Mouse (Mus musculus): Measurements from ENCODE around the gene Angpt4.

DNA sequence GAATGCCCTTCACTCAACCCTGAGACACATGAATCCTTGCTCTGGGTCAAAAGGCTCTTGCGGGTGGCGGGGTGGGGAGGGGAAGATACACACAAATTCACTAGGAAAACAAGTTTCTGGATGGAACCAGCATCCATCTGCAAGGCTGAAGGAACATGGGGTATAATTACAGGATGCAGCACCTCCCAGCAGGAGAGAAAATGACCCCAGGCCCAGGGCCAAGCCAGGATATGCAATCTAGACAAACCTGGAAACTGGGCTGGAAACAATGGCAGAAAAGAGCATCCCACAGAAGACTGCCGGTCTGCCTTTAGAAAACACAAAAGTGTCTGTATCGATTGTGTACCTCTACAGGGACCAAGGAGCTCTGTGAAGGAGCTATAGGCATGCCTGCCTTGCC lies 7.1 kb upstream of the Angpt4 start:
- TF ChIP-seq JUND (conservative IDR thresholded peaks at IDR 0.05; ENCODE audit: low read depth, low read length) (no peak), EP300 (IDR thresholded peaks at IDR 0.05; ENCODE audit: low read length) (no peak), CTCF (conservative IDR thresholded peaks at IDR 0.05 in 1 of 2, IDR thresholded peaks at IDR 0.05 in 1 of 2; ENCODE audit: low read depth in 2 of 2, low read length in 2 of 2) (no peak), ZC3H11A (IDR thresholded peaks at IDR 0.05; ENCODE audit: low read depth, low read length) (no peak), NRF1 (IDR thresholded peaks at IDR 0.05; ENCODE audit: low read depth, low read length) (no peak), RAD21 (IDR thresholded peaks at IDR 0.05; ENCODE audit: low read depth, low read length) (no peak), TCF12 (IDR thresholded peaks at IDR 0.05; ENCODE audit: low read depth, low read length) (no peak), SMC3 (IDR thresholded peaks at IDR 0.05; ENCODE audit: low read depth, low read length) (no peak)
